Mouse (Mus musculus): ENCODE results near the gene Nlk. TPM values are rescaled to one million over a fixed set of nuclear protein-coding genes. Genes with fewer than 3 reads are reported as not detected.

Gene Nlk
- polyA plus RNA-seq, 1 experiment, result 25.6 TPM

DNA sequence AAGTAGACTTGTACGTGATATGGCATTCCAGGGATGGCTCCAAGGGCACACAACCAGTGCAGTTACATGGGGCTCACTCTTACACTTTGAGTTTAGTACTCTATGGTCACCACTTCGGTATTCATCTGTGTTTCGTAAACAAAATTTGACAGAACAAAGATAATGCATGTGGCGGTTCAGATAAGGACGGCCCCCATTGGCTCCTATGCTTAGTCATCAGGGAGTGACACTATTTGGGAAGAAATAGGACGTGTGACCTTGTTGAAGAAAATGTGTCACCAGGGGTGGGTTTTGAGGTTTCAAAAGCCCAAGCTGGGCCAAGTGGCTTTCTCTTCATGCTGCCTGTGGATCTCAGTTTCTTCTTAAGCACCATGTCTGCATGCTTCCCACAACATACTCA is 35.4 kb upstream of the Nlk start:
- Histone ChIP-seq H3K27me3 (ENCODE audit: control insufficient read depth, insufficient read depth, low read length) (no peaks in the 10 kb centered on the region), H3K4me1 (ENCODE audit: control insufficient read depth, insufficient read depth, low read length) (no peaks in the 10 kb centered on the region), H3K4me3 (replicated peaks; ENCODE audit: insufficient read depth, low read depth, low read length) (no peak overlapping the region), H3K27ac (ENCODE audit: insufficient read depth, low read length) (no peak overlapping the region)
- WGBS, result 93% methylated on average over 6 of the region's 6 CpGs
- no peak for DNase-seq
- TF ChIP-seq POLR2A (IDR thresholded peaks at IDR 0.05; ENCODE audit: borderline replicate concordance, insufficient read depth, low read length), result no peak
- no peak for TF ChIP-seq CTCF (IDR thresholded peaks at IDR 0.05; ENCODE audit: borderline replicate concordance, insufficient read depth, low read depth, low read length)

- WGBS, result 28% methylated on average over 2 of the region's 2 CpGs
- Histone ChIP-seq H3K4me3 (replicated peaks; ENCODE audit: insufficient read depth, low read depth, low read length) (no peak overlapping the region), H3K27me3 (ENCODE audit: control insufficient read depth, insufficient read depth, low read length) (no peaks in the 10 kb centered on the region), H3K4me1 (ENCODE audit: control insufficient read depth, insufficient read depth, low read length) (no peaks in the 10 kb centered on the region), H3K27ac (ENCODE audit: insufficient read depth, low read length) (no peak overlapping the region)
- no peak for TF ChIP-seq CTCF (IDR thresholded peaks at IDR 0.05; ENCODE audit: borderline replicate concordance, insufficient read depth, low read depth, low read length)
- no peak for TF ChIP-seq POLR2A (IDR thresholded peaks at IDR 0.05; ENCODE audit: borderline replicate concordance, insufficient read depth, low read length)
- DNase-seq, result no peak
These were observed 33.7 kb upstream of the Nlk start for GRCm38 (mm10) chr11:78730902-78731301.

- Histone ChIP-seq H3K27me3 (ENCODE audit: control insufficient read depth, insufficient read depth, low read length) (no peaks in the 10 kb centered on the region), H3K4me1 (ENCODE audit: control insufficient read depth, insufficient read depth, low read length) (no peaks in the 10 kb centered on the region), H3K27ac (ENCODE audit: insufficient read depth, low read length) (no peak overlapping the region), H3K4me3 (replicated peaks; ENCODE audit: insufficient read depth, low read depth, low read length) (no peak overlapping the region)
- 44% methylated on average over 4 of the region's 4 CpGs for WGBS
- TF ChIP-seq CTCF (IDR thresholded peaks at IDR 0.05; ENCODE audit: borderline replicate concordance, insufficient read depth, low read depth, low read length), result no peak
- DNase-seq, result no peak
These were observed 30.9 kb upstream of the Nlk start for GRCm38 (mm10) chr11:78728041-78728440.

DNA sequence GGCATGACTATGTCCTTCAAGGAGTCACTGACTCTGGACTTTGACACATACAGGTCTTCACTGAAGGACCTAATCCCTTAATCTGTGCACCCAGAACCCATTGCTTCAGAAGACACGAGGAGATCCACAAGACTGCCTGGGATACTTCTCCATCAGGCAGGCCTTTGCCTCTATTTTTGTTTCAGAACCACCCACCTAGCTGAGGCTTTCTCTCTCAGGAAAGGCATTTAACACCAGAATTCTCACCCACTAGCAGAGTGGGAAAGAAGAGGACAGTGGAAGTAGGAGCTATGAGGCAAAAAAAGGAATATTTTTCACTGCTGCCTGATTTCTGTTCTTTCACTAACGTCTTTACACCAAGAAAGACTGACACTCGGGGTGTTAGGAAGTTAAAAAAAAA is 29.2 kb upstream of the Nlk start:
- Histone ChIP-seq H3K4me3 (replicated peaks; ENCODE audit: insufficient read depth, low read depth, low read length) (no peak overlapping the region), H3K27me3 (ENCODE audit: control insufficient read depth, insufficient read depth, low read length) (no peaks in the 10 kb centered on the region), H3K4me1 (ENCODE audit: control insufficient read depth, insufficient read depth, low read length) (no peaks in the 10 kb centered on the region), H3K27ac (ENCODE audit: insufficient read depth, low read length) (no peak overlapping the region)
- WGBS, result 76% methylated on average over 3 of the region's 3 CpGs
- no peak for TF ChIP-seq POLR2A (IDR thresholded peaks at IDR 0.05; ENCODE audit: borderline replicate concordance, insufficient read depth, low read length)
- TF ChIP-seq CTCF (IDR thresholded peaks at IDR 0.05; ENCODE audit: borderline replicate concordance, insufficient read depth, low read depth, low read length), result no peak
- no peak for DNase-seq

GRCm38 (mm10) chr11:78724792-78725191 is 27.6 kb upstream of the Nlk start:
- H3K4me3 ChIP-seq (replicated peaks; ENCODE audit: insufficient read depth, low read depth, low read length), result no peak overlapping the region
- no peaks in the 10 kb centered on the region for H3K27me3 ChIP-seq (ENCODE audit: control insufficient read depth, insufficient read depth, low read length)
- DNase-seq, result no peak
- TF ChIP-seq POLR2A (IDR thresholded peaks at IDR 0.05; ENCODE audit: borderline replicate concordance, insufficient read depth, low read length) (no peak), CTCF (IDR thresholded peaks at IDR 0.05; ENCODE audit: borderline replicate concordance, insufficient read depth, low read depth, low read length) (no peak)
- H3K27ac ChIP-seq (ENCODE audit: insufficient read depth, low read length), result no peak overlapping the region
- WGBS, result 64% methylated on average over 1 of the region's 1 CpGs
- H3K4me1 ChIP-seq (ENCODE audit: control insufficient read depth, insufficient read depth, low read length), result no peaks in the 10 kb centered on the region

DNA sequence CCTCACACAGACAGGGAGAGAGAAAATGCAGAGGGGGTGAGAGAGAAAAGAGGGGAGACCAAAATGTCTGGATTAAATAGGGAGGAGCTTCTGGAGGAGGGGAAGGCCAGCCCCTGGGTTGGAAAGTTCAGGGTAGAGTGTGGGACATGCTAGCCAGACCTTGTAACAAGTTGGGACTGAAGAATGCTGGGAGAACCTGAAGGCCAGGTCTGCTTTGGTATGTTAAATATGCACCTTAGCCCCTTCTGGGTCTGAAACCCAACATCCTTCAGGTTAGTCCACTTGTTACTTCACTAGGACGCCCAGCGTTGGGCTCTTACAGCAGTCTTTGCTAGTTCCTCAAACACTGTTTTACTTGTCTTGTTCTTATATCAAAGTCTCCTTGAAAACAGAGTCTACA is 24.2 kb upstream of the Nlk start:
- WGBS, result 93% methylated on average over 2 of the region's 2 CpGs
- H3K27me3 ChIP-seq (ENCODE audit: control insufficient read depth, insufficient read depth, low read length), result no peaks in the 10 kb centered on the region
- DNase-seq, result no peak
- H3K27ac ChIP-seq (ENCODE audit: insufficient read depth, low read length), result no peak overlapping the region
- no peak overlapping the region for H3K4me3 ChIP-seq (replicated peaks; ENCODE audit: insufficient read depth, low read depth, low read length)
- no peak for TF ChIP-seq POLR2A (IDR thresholded peaks at IDR 0.05; ENCODE audit: borderline replicate concordance, insufficient read depth, low read length)
- TF ChIP-seq CTCF (IDR thresholded peaks at IDR 0.05; ENCODE audit: borderline replicate concordance, insufficient read depth, low read depth, low read length), result no peak
- no peaks in the 10 kb centered on the region for H3K4me1 ChIP-seq (ENCODE audit: control insufficient read depth, insufficient read depth, low read length)

- no peak overlapping the region for H3K27ac ChIP-seq (ENCODE audit: insufficient read depth, low read length)
- WGBS, result 74% methylated on average over 4 of the region's 4 CpGs
- H3K4me3 ChIP-seq (replicated peaks; ENCODE audit: insufficient read depth, low read depth, low read length), result no peak overlapping the region
- H3K4me1 ChIP-seq (ENCODE audit: control insufficient read depth, insufficient read depth, low read length), result no peaks in the 10 kb centered on the region
- no peak for DNase-seq
- no peaks in the 10 kb centered on the region for H3K27me3 ChIP-seq (ENCODE audit: control insufficient read depth, insufficient read depth, low read length)
- TF ChIP-seq POLR2A (IDR thresholded peaks at IDR 0.05; ENCODE audit: borderline replicate concordance, insufficient read depth, low read length), result no peak
- no peak for TF ChIP-seq CTCF (IDR thresholded peaks at IDR 0.05; ENCODE audit: borderline replicate concordance, insufficient read depth, low read depth, low read length)
These were observed 20.5 kb upstream of the Nlk start for GRCm38 (mm10) chr11:78717655-78718054.

DNA sequence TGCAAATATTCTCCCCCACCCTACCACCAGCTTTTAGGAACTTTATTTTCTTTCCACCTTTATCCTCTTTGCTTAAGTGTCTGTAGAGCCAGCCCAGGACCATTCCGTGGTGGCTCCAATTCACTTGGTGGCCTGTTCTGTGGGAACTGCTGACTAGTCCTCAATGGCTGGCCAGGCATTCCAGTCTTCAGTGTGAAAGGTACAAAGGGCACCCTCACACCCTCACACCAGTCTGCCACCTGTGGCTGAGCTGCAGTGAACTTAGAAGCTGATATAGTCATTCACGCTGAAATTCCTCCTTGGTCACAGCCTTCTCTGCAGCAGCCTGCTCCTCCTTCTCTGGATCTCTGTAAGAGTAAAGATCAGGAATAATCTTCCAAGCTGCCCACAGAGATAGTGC is 11.5 kb upstream of the Nlk start:
- no peak for DNase-seq
- Histone ChIP-seq H3K27me3 (ENCODE audit: control insufficient read depth, insufficient read depth, low read length) (no peaks in the 10 kb centered on the region; the same call in 1 of the 2 replicates), H3K4me3 (replicated peaks; ENCODE audit: insufficient read depth, low read depth, low read length) (no peak overlapping the region), H3K4me1 (ENCODE audit: control insufficient read depth, insufficient read depth, low read length) (no peaks in the 10 kb centered on the region), H3K27ac (ENCODE audit: insufficient read depth, low read length) (no peak overlapping the region)
- WGBS, result 88% methylated on average over 2 of the region's 2 CpGs
- TF ChIP-seq CTCF (IDR thresholded peaks at IDR 0.05; ENCODE audit: borderline replicate concordance, insufficient read depth, low read depth, low read length), result no peak
- no peak for TF ChIP-seq POLR2A (IDR thresholded peaks at IDR 0.05; ENCODE audit: borderline replicate concordance, insufficient read depth, low read length)
